Mouse (Mus musculus): ENCODE results near the gene Kcnk5. TPM values are rescaled to one million over a fixed set of nuclear protein-coding genes. Genes with fewer than 3 reads are reported as not detected.
A peak's percentile ranks its signal among the peaks of the same experiment; 100 is the strongest.

Gene Kcnk5
- total and polyA plus RNA-seq, 2 experiments, result 10.3 to 25.6 TPM

GRCm38 (mm10) chr14:20175705-20176104 is 5.9 kb downstream of the Kcnk5 start:
- Histone ChIP-seq H3K27ac (replicated peaks; ENCODE audit: insufficient read depth, low read depth, low read length) (no peak overlapping the region), H3K36me3 (ENCODE audit: control insufficient read depth, insufficient read depth, low read length) (no peaks in the 10 kb centered on the region), H3K4me1 (ENCODE audit: control insufficient read depth, insufficient read depth, low read length) (peaks cover 23% of the 10 kb centered on the region), H3K4me3 (ENCODE audit: insufficient read depth, low read depth, low read length) (no peak overlapping the region), H3K9ac (ENCODE audit: low read depth, low read length) (no peak overlapping the region), H3K79me2 (ENCODE audit: control insufficient read depth, insufficient read depth, low read length) (peaks cover 58% of the 10 kb centered on the region), H3K27me3 (ENCODE audit: control insufficient read depth, insufficient read depth, low read length) (no peaks in the 10 kb centered on the region)
- no peak for DNase-seq (ENCODE audit: extremely low read depth, low read depth, low spot score)
- WGBS, result 95% methylated on average over 4 of the region's 4 CpGs
- TF ChIP-seq CTCF (IDR thresholded peaks at IDR 0.05; ENCODE audit: low read depth, low read length), result no peak

GRCm38 (mm10) chr14:20175114-20175513 is 6.5 kb downstream of the Kcnk5 start:
- 83% methylated on average over 7 of the region's 7 CpGs for WGBS
- no peak overlapping the region for H3K27ac ChIP-seq (replicated peaks; ENCODE audit: insufficient read depth, low read depth, low read length)

GRCm38 (mm10) chr14:20174696-20175095 is 6.9 kb downstream of the Kcnk5 start:
- Histone ChIP-seq H3K9ac (ENCODE audit: low read depth, low read length) (no peak overlapping the region), H3K79me2 (ENCODE audit: control insufficient read depth, insufficient read depth, low read length) (peaks cover 55% of the 10 kb centered on the region), H3K36me3 (ENCODE audit: control insufficient read depth, insufficient read depth, low read length) (no peaks in the 10 kb centered on the region), H3K4me1 (ENCODE audit: control insufficient read depth, insufficient read depth, low read length) (peaks cover 23% of the 10 kb centered on the region), H3K4me3 (ENCODE audit: insufficient read depth, low read depth, low read length) (no peak overlapping the region), H3K27ac (replicated peaks; ENCODE audit: insufficient read depth, low read depth, low read length) (no peak overlapping the region; the same call in 1 of the 2 replicates), H3K27me3 (ENCODE audit: control insufficient read depth, insufficient read depth, low read length) (no peaks in the 10 kb centered on the region)
- WGBS, result 47% methylated on average over 6 of the region's 6 CpGs
- peak; percentile 78 for DNase-seq (ENCODE audit: extremely low read depth, low read depth, low spot score)
- TF ChIP-seq POLR2A (IDR thresholded peaks at IDR 0.05; ENCODE audit: extremely low read depth, insufficient read depth, low read length), result no peak
- no peak for TF ChIP-seq CTCF (IDR thresholded peaks at IDR 0.05; ENCODE audit: low read depth, low read length)

More at GRCm38 (mm10) chr14:20175114-20175513, 6.5 kb downstream of the Kcnk5 start:
- H3K4me1 ChIP-seq (ENCODE audit: control insufficient read depth, insufficient read depth, low read length), result peaks cover 23% of the 10 kb centered on the region
- no peaks in the 10 kb centered on the region for H3K27me3 ChIP-seq (ENCODE audit: control insufficient read depth, insufficient read depth, low read length)
- H3K79me2 ChIP-seq (ENCODE audit: control insufficient read depth, insufficient read depth, low read length), result peaks cover 57% of the 10 kb centered on the region
- TF ChIP-seq CTCF (IDR thresholded peaks at IDR 0.05; ENCODE audit: low read depth, low read length) (no peak), POLR2A (IDR thresholded peaks at IDR 0.05; ENCODE audit: extremely low read depth, insufficient read depth, low read length) (no peak)
- H3K36me3 ChIP-seq (ENCODE audit: control insufficient read depth, insufficient read depth, low read length), result no peaks in the 10 kb centered on the region
- no peak for DNase-seq (ENCODE audit: extremely low read depth, low read depth, low spot score)
- H3K9ac ChIP-seq (ENCODE audit: low read depth, low read length), result no peak overlapping the region
- H3K4me3 ChIP-seq (ENCODE audit: insufficient read depth, low read depth, low read length), result no peak overlapping the region

- DNase-seq (ENCODE audit: extremely low read depth, low read depth, low spot score), result no peak
- no peak for TF ChIP-seq CTCF (IDR thresholded peaks at IDR 0.05; ENCODE audit: low read depth, low read length)
- no peak for TF ChIP-seq POLR2A (IDR thresholded peaks at IDR 0.05; ENCODE audit: extremely low read depth, insufficient read depth, low read length)
- Histone ChIP-seq H3K4me3 (ENCODE audit: insufficient read depth, low read depth, low read length) (no peak overlapping the region), H3K9ac (ENCODE audit: low read depth, low read length) (no peak overlapping the region), H3K27ac (replicated peaks; ENCODE audit: insufficient read depth, low read depth, low read length) (no peak overlapping the region; the same call in 1 of the 2 replicates), H3K36me3 (ENCODE audit: control insufficient read depth, insufficient read depth, low read length) (no peaks in the 10 kb centered on the region), H3K79me2 (ENCODE audit: control insufficient read depth, insufficient read depth, low read length) (peaks cover 49% of the 10 kb centered on the region), H3K27me3 (ENCODE audit: control insufficient read depth, insufficient read depth, low read length) (no peaks in the 10 kb centered on the region), H3K4me1 (ENCODE audit: control insufficient read depth, insufficient read depth, low read length) (peaks cover 20% of the 10 kb centered on the region)
- WGBS, result 79% methylated on average over 14 of the region's 14 CpGs
Measured at GRCm38 (mm10) chr14:20173873-20174490, 7.6 kb downstream of the Kcnk5 start.

- 81% methylated on average over 4 of the region's 4 CpGs for WGBS
- no peaks in the 10 kb centered on the region for H3K36me3 ChIP-seq (ENCODE audit: control insufficient read depth, insufficient read depth, low read length)
- H3K4me1 ChIP-seq (ENCODE audit: control insufficient read depth, insufficient read depth, low read length), result peaks cover 19% of the 10 kb centered on the region
- no peak overlapping the region for H3K9ac ChIP-seq (ENCODE audit: low read depth, low read length)
- DNase-seq (ENCODE audit: extremely low read depth, low read depth, low spot score), result no peak
- no peaks in the 10 kb centered on the region for H3K27me3 ChIP-seq (ENCODE audit: control insufficient read depth, insufficient read depth, low read length)
- peaks cover 48% of the 10 kb centered on the region for H3K79me2 ChIP-seq (ENCODE audit: control insufficient read depth, insufficient read depth, low read length)
- no peak overlapping the region for H3K4me3 ChIP-seq (ENCODE audit: insufficient read depth, low read depth, low read length)
- H3K27ac ChIP-seq (replicated peaks; ENCODE audit: insufficient read depth, low read depth, low read length), result no peak overlapping the region
- TF ChIP-seq POLR2A (IDR thresholded peaks at IDR 0.05; ENCODE audit: extremely low read depth, insufficient read depth, low read length), result no peak
- TF ChIP-seq CTCF (IDR thresholded peaks at IDR 0.05; ENCODE audit: low read depth, low read length), result no peak
Measured at GRCm38 (mm10) chr14:20172924-20173323, 8.7 kb downstream of the Kcnk5 start.

GRCm38 (mm10) chr14:20172509-20172908 is 9.1 kb downstream of the Kcnk5 start:
- no peak for DNase-seq (ENCODE audit: extremely low read depth, low read depth, low spot score)
- H3K79me2 ChIP-seq (ENCODE audit: control insufficient read depth, insufficient read depth, low read length), result peaks cover 48% of the 10 kb centered on the region
- TF ChIP-seq CTCF (IDR thresholded peaks at IDR 0.05; ENCODE audit: low read depth, low read length) (no peak), POLR2A (IDR thresholded peaks at IDR 0.05; ENCODE audit: extremely low read depth, insufficient read depth, low read length) (no peak)
- no peaks in the 10 kb centered on the region for H3K36me3 ChIP-seq (ENCODE audit: control insufficient read depth, insufficient read depth, low read length)
- peaks cover 19% of the 10 kb centered on the region for H3K4me1 ChIP-seq (ENCODE audit: control insufficient read depth, insufficient read depth, low read length)
- no peaks in the 10 kb centered on the region for H3K27me3 ChIP-seq (ENCODE audit: control insufficient read depth, insufficient read depth, low read length)
- no peak overlapping the region for H3K27ac ChIP-seq (replicated peaks; ENCODE audit: insufficient read depth, low read depth, low read length)
- 83% methylated on average over 5 of the region's 5 CpGs for WGBS
- no peak overlapping the region for H3K9ac ChIP-seq (ENCODE audit: low read depth, low read length)
- no peak overlapping the region for H3K4me3 ChIP-seq (ENCODE audit: insufficient read depth, low read depth, low read length)
